Mouse (Mus musculus) forebrain, postnatal 0 days (tissue): ENCODE measurements around the gene Ubap1. TPM values are rescaled to one million over a fixed set of nuclear protein-coding genes. Genes with fewer than 3 reads are reported as not detected.
A peak's percentile ranks its signal among the peaks of the same experiment; 100 is the strongest.

ENCODE experiments used
- ATAC-seq: fragments of 200-750 bp; cut with Nextera tagmentation; 2 replicates; pipeline ENCODE4 v1.8.0; 2017; ENCODE audit warnings: mild to moderate bottlenecking, moderate library complexity
- DNase-seq: peaks from one replicate; pipeline ENCODE4 v3.0.0-alpha.2; 2015
- H3K27ac ChIP-seq: fragments of 300-500 bp; sonication (generic); 2 replicates; pipeline ENCODE4 v1.5.1; 2014; ENCODE audit warnings: low read depth, mild to moderate bottlenecking, antibody characterized with exemption, low read length, moderate library complexity, mixed read lengths
- H3K27me3 ChIP-seq: fragments of 300-500 bp; sonication (generic); 2 replicates; pipeline ENCODE4 v1.6.1; 2014; ENCODE audit warnings: mild to moderate bottlenecking, low read length, mixed read lengths; ENCODE audit not compliant: insufficient read depth
- H3K36me3 ChIP-seq: fragments of 300-500 bp; sonication (generic); 2 replicates; pipeline ENCODE4 v1.6.1; 2014; ENCODE audit warnings: mild to moderate bottlenecking, moderate library complexity; ENCODE audit not compliant: insufficient read depth
- H3K4me1 ChIP-seq: fragments of 300-500 bp; sonication (generic); 2 replicates; pipeline ENCODE4 v1.6.1; 2014; ENCODE audit warnings: antibody characterized with exemption; ENCODE audit not compliant: insufficient read depth
- H3K4me2 ChIP-seq: fragments of 300-500 bp; sonication (generic); 2 replicates; pipeline ENCODE4 v1.6.1; 2014; ENCODE audit warnings: low read depth, mild to moderate bottlenecking, moderate library complexity
- H3K4me3 ChIP-seq: fragments of 300-500 bp; sonication (generic); 2 replicates; pipeline ENCODE4 v1.5.1; 2014; ENCODE audit warnings: low read depth, low read length, mixed read lengths
- H3K9ac ChIP-seq: fragments of 300-500 bp; sonication (generic); 2 replicates; pipeline ENCODE4 v1.6.1; 2014; ENCODE audit warnings: mild to moderate bottlenecking
- H3K9me3 ChIP-seq: fragments of 300-500 bp; sonication (generic); 2 replicates; pipeline ENCODE4 v1.6.1; 2016; ENCODE audit warnings: low read length
- CTCF ChIP-seq: sonication (generic); IDR thresholded peaks from 2 replicates; pipeline ENCODE4 v1.5.1; 2016; ENCODE audit warnings: antibody characterized with exemption, control low read depth, low read depth
- WGBS: fragments of 180-500 bp; shearing (Covaris S2); extraction: QIAGEN DNeasy Blood & Tissue Kit; methylation state at CpG from one replicate; pipeline ENCODE4 v1.1.7; 2014; 5-methylcytosine and 5-hydroxymethylcytosine counted together
- polyA plus RNA-seq: library from polyadenylated mRNA; unstranded; fragments of >200 nt; fragmentation: Nextera tagmentation; extraction: Ambion mirVana; gene quantifications from 2 replicates; pipeline ENCODE4 v1.2.1, GENCODE M21; 2015
- total RNA-seq: library from RNA; depleted of rRNA; stranded (reverse); fragments of >200 nt; gene quantifications from 2 replicates; pipeline ENCODE4 v1.2.3, GENCODE M21; 2014; rRNA removed

Ubap1 gene
- total RNA-seq = 38.2 and 50.3 TPM in 2 replicates
- 52.7 and 59.3 TPM in 2 replicates for polyA plus RNA-seq

DNA sequence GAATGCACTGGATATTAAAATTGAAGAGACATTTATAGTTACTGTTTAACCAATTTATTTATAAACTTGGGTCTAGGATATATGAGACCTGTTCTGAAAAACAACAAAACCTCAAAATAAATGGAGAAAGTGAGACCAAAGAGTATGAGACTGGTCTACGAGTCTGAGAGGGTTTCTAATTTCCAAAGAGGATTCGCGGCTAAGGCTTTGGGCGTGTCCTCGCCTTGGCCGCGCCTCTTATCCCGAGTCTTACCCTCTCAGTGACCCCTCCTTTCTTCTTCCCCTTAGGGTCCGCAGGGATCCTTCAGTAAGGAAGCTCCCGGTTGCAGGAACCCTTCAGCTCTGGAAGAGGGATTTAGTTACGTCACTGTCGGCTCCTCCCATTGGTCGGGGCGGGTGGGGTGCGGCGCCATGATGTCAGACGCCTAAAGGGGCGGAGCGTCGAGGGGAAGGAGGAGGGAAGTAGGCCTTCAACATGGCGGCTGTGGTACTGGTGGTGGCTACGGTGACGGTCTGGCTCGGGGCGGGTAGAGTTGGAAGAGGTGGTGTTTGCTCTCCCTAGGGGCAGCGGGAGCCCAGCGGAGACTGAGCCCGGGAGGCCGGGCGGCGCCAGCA lies at the start of gene Ubap1:
Ubap1 (plus strand) TSS at position 413 of the 615 bp plus-strand sequence.
- H3K4me3 ChIP-seq = peak within 1 kb of the TSS; percentile 93
- ATAC-seq (peak; percentile 99), DNase-seq (peak; percentile 97)
- no peaks in the 10 kb centered on the region for H3K27me3 ChIP-seq
- peak within 1 kb of the TSS; percentile 76 for H3K9ac ChIP-seq
- peak within 1 kb of the TSS; percentile 69 for H3K4me2 ChIP-seq
- H3K36me3 ChIP-seq = no peaks in the 10 kb centered on the region
- WGBS = under 1% methylated on average over 31 of the region's 31 CpGs
- H3K27ac ChIP-seq = peak within 1 kb of the TSS; percentile 92
- no peaks in the 10 kb centered on the region for H3K9me3 ChIP-seq
- no peak for TF ChIP-seq CTCF
- H3K4me1 ChIP-seq = no peaks in the 10 kb centered on the region

DNA sequence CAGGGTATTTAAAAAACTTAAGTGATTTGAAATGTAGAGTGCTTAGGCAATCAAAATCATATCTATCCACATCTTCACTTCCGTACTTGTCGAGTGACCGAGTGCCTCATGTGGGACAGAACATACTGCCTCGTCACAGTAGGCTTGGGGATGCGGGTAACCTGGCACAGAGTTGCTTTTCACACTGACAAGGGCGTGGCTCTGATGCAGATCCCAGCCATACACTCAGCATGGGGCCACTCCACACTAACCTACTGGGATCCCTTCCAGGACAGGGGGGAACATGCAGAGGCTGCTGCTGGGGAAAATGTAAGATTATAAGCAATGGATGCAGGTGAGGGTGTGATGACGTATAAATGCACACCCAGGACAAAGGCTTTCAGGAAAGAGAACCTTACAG lies 45.1 kb upstream of the Ubap1 start:
- ATAC-seq (no peak), DNase-seq (no peak)
- 81% methylated on average over 7 of the region's 7 CpGs for WGBS
- peaks cover 3% of the 10 kb centered on the region; the same call in 1 of the 2 replicates for H3K4me1 ChIP-seq
- H3K4me3 ChIP-seq = no peak overlapping the region
- TF ChIP-seq CTCF = no peak
- no peak overlapping the region for H3K9ac ChIP-seq
- peak overlapping the region; percentile 40; the same call in 1 of the 2 replicates for H3K27ac ChIP-seq
- no peaks in the 10 kb centered on the region for H3K27me3 ChIP-seq
- no peaks in the 10 kb centered on the region for H3K9me3 ChIP-seq
- no peak overlapping the region for H3K4me2 ChIP-seq
- H3K36me3 ChIP-seq = peaks cover 45% of the 10 kb centered on the region

DNA sequence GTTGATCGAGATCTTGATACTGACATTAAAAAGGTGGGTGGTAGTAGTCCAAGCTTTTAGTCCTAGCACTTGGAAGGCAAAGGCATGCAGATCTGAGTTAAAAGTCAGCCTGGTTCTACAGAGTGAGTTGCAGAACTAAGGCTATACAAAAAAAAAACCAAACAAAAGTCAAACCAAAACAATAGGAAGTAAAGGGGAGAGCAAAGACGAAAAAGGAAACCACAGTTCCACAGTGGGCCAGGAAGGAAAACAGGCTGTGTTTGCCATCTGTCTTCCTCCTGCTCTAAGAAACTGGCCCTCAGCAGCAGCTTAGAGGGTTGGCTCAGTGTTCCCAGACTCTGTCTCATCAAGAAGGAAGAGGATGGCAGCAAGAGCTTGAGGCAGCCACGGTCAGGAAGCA lies 44.5 kb upstream of the Ubap1 start:
- H3K4me1 ChIP-seq = peaks cover 3% of the 10 kb centered on the region; the same call in 1 of the 2 replicates
- H3K9ac ChIP-seq = no peak overlapping the region
- 53% methylated on average over 3 of the region's 3 CpGs for WGBS
- DNase-seq (peak; percentile 52), ATAC-seq (peak; percentile 81)
- no peak overlapping the region for H3K4me3 ChIP-seq
- H3K36me3 ChIP-seq = peaks cover 42% of the 10 kb centered on the region
- no peak overlapping the region for H3K4me2 ChIP-seq
- H3K9me3 ChIP-seq = no peaks in the 10 kb centered on the region
- no peak overlapping the region; the same call in 1 of the 2 replicates for H3K27ac ChIP-seq
- no peaks in the 10 kb centered on the region for H3K27me3 ChIP-seq
- no peak for TF ChIP-seq CTCF

DNA sequence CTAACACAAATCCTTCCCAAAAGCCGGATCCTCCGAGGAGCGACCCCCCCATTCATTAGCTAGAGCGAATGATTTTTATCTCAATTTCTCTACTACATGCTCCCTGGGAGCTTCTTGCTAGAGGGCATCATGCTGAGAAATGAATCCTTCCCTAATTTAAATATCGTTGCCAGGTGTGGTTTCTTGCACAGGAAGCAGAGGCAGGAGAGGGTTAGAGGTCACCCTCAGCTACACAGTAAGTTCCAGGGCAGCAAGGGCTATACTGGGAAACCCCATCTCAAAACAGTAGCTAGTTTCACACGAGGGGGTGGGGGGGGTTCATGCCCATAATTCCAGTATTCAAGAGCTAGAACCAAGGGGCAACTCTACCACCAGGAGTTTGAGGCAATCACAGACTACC lies 41.4 kb upstream of the Ubap1 start:
- peaks cover 6% of the 10 kb centered on the region for H3K4me1 ChIP-seq
- no peak overlapping the region for H3K4me2 ChIP-seq
- 85% methylated on average over 6 of the region's 6 CpGs for WGBS
- H3K9ac ChIP-seq = no peak overlapping the region
- H3K27ac ChIP-seq = no peak overlapping the region
- ATAC-seq (no peak), DNase-seq (no peak)
- no peak for TF ChIP-seq CTCF
- H3K27me3 ChIP-seq = no peaks in the 10 kb centered on the region
- no peak overlapping the region for H3K4me3 ChIP-seq
- no peaks in the 10 kb centered on the region for H3K9me3 ChIP-seq
- H3K36me3 ChIP-seq = peaks cover 32% of the 10 kb centered on the region

DNA sequence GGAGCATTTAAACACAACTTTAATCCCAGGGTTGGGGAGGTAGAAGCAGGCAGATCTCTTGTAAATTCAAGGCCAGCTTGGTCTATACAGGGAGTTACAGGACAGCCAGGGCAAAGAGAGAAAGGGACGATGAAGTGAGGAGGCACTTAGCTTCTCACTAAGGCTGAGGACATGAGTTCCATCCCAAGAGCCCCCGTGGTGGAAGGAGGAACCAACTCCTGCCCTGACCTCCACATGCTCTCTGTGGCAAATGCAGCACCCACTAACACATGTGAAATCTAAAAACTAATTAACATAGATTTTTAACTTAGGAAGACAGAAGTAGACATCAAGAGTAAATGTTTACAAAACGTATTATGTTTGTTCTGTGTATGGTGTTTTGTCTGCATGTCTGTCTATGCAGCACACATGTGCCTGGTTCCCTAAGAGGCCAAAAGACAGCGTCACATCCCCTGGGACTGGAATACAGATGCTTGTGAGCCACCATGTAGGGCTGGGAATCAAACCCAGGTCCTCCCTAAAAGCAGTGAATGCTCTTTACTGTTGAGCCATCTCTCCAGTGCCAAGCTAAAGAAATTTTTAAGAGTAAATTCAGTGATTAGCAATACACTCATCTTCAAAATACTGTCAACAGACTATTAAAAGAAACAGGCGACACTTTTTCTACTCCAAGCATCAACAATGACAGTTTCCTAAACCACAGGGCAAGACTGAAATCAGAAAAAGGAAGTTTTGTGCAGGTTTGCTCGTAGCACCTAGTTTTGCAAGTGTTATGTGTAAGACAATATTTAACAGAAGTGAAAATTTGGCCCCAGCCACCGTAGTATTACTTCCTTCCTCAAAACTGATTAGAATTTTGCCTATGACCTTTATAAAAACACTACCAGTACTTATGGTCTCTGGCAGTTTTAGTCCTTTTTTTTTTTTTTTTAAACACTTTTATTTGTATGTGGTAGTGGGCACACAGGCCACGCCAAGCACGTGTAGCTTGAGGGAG lies 37.9 kb upstream of the Ubap1 start:
- H3K4me3 ChIP-seq = no peak overlapping the region
- WGBS = 94% methylated on average over 9 of the region's 9 CpGs
- no peak for TF ChIP-seq CTCF
- H3K27ac ChIP-seq = no peak overlapping the region
- no peak for DNase-seq
- H3K4me2 ChIP-seq = no peak overlapping the region
- no peaks in the 10 kb centered on the region for H3K27me3 ChIP-seq
- H3K4me1 ChIP-seq = peaks cover 15% of the 10 kb centered on the region
- peaks cover 26% of the 10 kb centered on the region for H3K36me3 ChIP-seq
- no peak for ATAC-seq
- no peaks in the 10 kb centered on the region for H3K9me3 ChIP-seq
- H3K9ac ChIP-seq = no peak overlapping the region

DNA sequence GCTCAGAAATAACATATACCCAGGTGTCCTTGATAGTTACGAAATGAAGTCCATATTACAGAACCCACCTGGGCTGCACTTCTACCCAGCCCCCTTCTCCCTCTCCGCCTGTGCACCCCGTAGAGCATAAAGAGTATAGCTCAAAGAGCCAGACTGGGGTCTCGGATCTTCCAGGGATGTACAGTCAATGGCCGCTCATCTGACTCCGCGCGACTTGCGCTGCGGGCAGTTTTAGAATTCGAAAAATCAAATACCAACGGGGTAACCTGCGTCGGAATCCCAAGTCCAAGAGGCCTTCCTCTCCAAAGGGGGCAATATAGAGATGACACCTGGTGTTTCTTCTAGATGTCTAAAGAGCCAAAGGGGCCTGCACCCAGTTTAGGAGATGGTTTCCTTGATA lies 35.1 kb upstream of the Ubap1 start:
- ATAC-seq (no peak), DNase-seq (no peak)
- peaks cover 24% of the 10 kb centered on the region for H3K36me3 ChIP-seq
- H3K27ac ChIP-seq = peak overlapping the region; percentile 96
- peak overlapping the region; percentile 96 for H3K4me3 ChIP-seq
- H3K4me2 ChIP-seq = peak overlapping the region; percentile 78
- H3K4me1 ChIP-seq = peaks cover 15% of the 10 kb centered on the region
- TF ChIP-seq CTCF = no peak
- no peaks in the 10 kb centered on the region for H3K27me3 ChIP-seq
- no peaks in the 10 kb centered on the region for H3K9me3 ChIP-seq
- peak overlapping the region; percentile 94 for H3K9ac ChIP-seq
- 11% methylated on average over 14 of the region's 14 CpGs for WGBS
